Mouse (Mus musculus): ENCODE measurements at regions not wholly inside any gene's neighbourhood (a gene's known extent, or its start where the extent isn't known, plus 50 kb on each side); places are given as distances from the start of the nearest gene placed in this dataset.

DNA sequence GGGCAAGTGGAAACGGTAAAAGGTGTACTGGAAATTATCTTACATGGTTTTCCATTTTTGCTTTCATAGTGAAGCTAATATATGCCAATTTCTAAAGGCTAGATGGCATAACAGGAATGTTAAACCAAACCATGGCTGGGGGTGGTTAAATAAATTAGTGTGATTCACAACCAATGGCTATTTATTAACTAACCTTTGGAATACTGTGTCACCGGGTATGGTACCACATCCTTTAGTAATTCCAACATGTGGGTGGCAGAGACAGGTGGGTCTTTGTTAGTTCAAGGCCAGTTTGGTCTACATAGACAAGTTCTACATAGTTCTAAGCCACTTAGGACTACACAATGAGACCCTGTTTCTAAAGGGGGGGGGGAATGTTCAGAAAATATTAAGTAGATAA, 179.8 kb upstream of the Plxnc1 start:
- WGBS = 90% methylated on average over 2 of the region's 2 CpGs
- no peak for ATAC-seq
- no peak overlapping the region for H3K4me3 ChIP-seq (ENCODE audit: low read depth, low read length)
- H3K27me3 ChIP-seq (ENCODE audit: control insufficient read depth, insufficient read depth, low read depth, low read length) = no peaks in the 10 kb centered on the region
- H3K27ac ChIP-seq (ENCODE audit: low read length) = no peak overlapping the region
- H3K4me2 ChIP-seq (ENCODE audit: low read length) = no peak overlapping the region
- H3K4me1 ChIP-seq (ENCODE audit: control insufficient read depth, insufficient read depth, low read length) = no peaks in the 10 kb centered on the region
- H3K9me3 ChIP-seq (replicated peaks; ENCODE audit: control insufficient read depth, low read length, poor library complexity, severe bottlenecking) = no peaks in the 10 kb centered on the region
- no peak overlapping the region for H3K9ac ChIP-seq (ENCODE audit: low read depth, low read length)
- H3K36me3 ChIP-seq (ENCODE audit: control insufficient read depth, insufficient read depth, low read length) = no peaks in the 10 kb centered on the region

DNA sequence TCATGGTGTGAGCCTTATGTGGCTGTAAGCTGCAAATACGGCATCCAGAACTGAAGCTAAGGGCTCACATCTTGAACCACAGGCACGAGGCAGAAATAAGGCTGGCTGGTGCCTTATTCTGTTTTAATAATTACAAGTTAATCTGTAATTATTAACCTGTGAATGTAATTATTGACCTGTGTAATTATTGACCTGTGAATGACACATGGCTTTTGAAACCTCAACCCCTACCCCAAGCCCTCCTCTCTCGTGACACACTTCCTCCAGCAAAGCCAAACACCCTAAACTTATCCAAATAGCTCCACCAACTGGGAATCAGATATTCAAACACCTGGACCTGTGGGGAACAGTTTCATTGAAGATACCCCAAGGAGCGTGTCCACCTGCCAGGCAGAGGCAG, 175.4 kb upstream of the Plxnc1 start:
- 82% methylated on average over 4 of the region's 4 CpGs for WGBS
- Histone ChIP-seq H3K4me3 (ENCODE audit: low read depth, low read length) (no peak overlapping the region), H3K36me3 (ENCODE audit: control insufficient read depth, insufficient read depth, low read length) (no peaks in the 10 kb centered on the region), H3K9me3 (replicated peaks; ENCODE audit: control insufficient read depth, low read length, poor library complexity, severe bottlenecking) (no peaks in the 10 kb centered on the region), H3K9ac (ENCODE audit: low read depth, low read length) (no peak overlapping the region), H3K4me2 (ENCODE audit: low read length) (no peak overlapping the region), H3K27ac (ENCODE audit: low read length) (no peak overlapping the region), H3K4me1 (ENCODE audit: control insufficient read depth, insufficient read depth, low read length) (no peaks in the 10 kb centered on the region), H3K27me3 (ENCODE audit: control insufficient read depth, insufficient read depth, low read depth, low read length) (no peaks in the 10 kb centered on the region)
- ATAC-seq = no peak

DNA sequence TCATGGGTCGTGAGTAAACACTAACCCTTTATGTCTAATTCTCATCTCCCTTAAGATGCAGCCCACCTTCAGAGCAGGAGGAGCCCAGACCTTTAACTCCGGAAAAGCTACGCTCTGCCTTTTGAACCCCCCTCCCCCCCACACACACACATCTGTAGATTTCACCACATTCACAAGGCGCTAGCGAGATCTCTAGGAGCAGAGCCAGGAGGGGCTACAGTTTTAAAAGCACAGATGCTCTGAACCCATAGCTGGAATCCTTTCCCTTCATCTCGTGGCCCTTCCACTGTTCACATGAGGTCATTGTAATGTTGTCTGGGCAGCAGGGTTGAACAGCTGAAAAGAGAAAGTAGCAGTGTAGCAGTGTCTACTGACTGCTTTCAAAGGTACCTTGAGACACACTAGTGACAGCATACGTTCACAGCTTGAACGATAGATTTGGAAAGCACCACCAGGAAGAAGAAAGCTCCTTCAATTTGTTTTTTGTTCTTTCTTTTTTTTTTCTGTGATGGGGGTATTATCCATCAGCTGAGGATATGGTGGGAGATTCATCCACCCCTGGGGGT, 174.2 kb upstream of the Plxnc1 start:
- WGBS = 58% methylated on average over 8 of the region's 8 CpGs
- Histone ChIP-seq H3K9me3 (replicated peaks; ENCODE audit: control insufficient read depth, low read length, poor library complexity, severe bottlenecking) (no peaks in the 10 kb centered on the region), H3K27me3 (ENCODE audit: control insufficient read depth, insufficient read depth, low read depth, low read length) (no peaks in the 10 kb centered on the region), H3K9ac (ENCODE audit: low read depth, low read length) (no peak overlapping the region), H3K4me2 (ENCODE audit: low read length) (no peak overlapping the region), H3K36me3 (ENCODE audit: control insufficient read depth, insufficient read depth, low read length) (no peaks in the 10 kb centered on the region), H3K27ac (ENCODE audit: low read length) (no peak overlapping the region), H3K4me1 (ENCODE audit: control insufficient read depth, insufficient read depth, low read length) (no peaks in the 10 kb centered on the region), H3K4me3 (ENCODE audit: low read depth, low read length) (no peak overlapping the region)
- ATAC-seq = no peak

DNA sequence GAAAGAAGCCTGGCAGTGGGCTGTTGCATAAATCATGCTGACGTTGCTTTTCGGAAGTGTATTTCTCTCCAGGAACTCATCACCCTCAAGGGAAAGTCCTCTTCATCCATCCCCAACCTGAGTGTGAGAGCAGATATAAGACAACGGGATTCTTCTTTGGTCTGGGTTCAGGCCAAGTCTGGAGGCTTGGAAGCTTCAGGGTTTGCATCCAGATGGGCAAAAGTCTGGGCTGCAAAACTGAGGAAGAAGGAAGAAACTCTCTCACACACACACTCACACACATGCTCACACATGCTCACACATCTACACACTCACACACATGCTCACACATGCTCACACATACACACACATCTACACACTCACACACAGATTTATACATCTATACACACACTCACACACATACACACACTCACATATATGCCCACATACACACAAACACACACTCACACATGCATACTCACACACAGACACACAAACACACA, 173.1 kb upstream of the Plxnc1 start:
- Histone ChIP-seq H3K36me3 (ENCODE audit: control insufficient read depth, insufficient read depth, low read length) (no peaks in the 10 kb centered on the region), H3K9ac (ENCODE audit: low read depth, low read length) (no peak overlapping the region), H3K27me3 (ENCODE audit: control insufficient read depth, insufficient read depth, low read depth, low read length) (no peaks in the 10 kb centered on the region), H3K4me2 (ENCODE audit: low read length) (no peak overlapping the region), H3K27ac (ENCODE audit: low read length) (no peak overlapping the region), H3K4me3 (ENCODE audit: low read depth, low read length) (no peak overlapping the region), H3K4me1 (ENCODE audit: control insufficient read depth, insufficient read depth, low read length) (no peaks in the 10 kb centered on the region), H3K9me3 (replicated peaks; ENCODE audit: control insufficient read depth, low read length, poor library complexity, severe bottlenecking) (no peaks in the 10 kb centered on the region)
- no peak for ATAC-seq
- 67% methylated on average over 3 of the region's 3 CpGs for WGBS

DNA sequence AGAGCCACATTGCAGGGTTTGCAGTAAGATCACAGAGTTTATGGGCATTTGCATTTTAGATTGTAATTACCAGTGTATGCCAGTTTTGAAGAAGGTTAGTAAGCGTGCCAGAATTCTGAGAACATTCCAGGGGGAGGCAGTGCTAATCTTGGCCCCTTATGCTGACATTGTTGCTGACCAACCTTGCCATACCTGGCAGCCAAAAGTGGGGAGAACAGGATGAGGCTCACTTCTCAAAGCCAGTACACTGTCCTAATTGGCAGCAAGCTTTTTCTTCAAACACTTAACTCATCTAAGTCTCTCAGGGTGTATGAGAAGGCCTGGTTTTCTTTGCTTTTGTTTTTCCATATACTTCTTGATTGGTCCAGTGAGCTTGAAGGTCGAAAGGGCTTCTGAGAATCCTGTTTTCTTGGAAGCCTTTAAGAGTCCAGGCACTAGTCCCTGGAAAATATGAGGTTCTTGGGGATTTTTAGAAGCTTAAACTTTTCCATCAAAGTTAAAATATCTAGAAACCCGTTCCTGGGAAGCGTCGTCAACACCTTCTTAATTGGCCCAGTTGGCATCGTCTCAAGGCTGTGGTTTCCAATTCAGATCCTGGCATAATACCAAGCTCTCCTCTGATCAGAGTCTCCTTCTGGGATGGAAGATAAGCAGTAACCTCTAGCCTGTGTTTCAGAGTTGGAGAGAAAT, 172.6 kb upstream of the Plxnc1 start:
- no peak overlapping the region for H3K4me2 ChIP-seq (ENCODE audit: low read length)
- H3K9ac ChIP-seq (ENCODE audit: low read depth, low read length) = no peak overlapping the region
- 68% methylated on average over 6 of the region's 6 CpGs for WGBS
- H3K9me3 ChIP-seq (replicated peaks; ENCODE audit: control insufficient read depth, low read length, poor library complexity, severe bottlenecking) = no peaks in the 10 kb centered on the region
- H3K27ac ChIP-seq (ENCODE audit: low read length) = no peak overlapping the region
- ATAC-seq = no peak
- no peaks in the 10 kb centered on the region for H3K27me3 ChIP-seq (ENCODE audit: control insufficient read depth, insufficient read depth, low read depth, low read length)
- H3K4me3 ChIP-seq (ENCODE audit: low read depth, low read length) = no peak overlapping the region
- no peaks in the 10 kb centered on the region for H3K4me1 ChIP-seq (ENCODE audit: control insufficient read depth, insufficient read depth, low read length)
- H3K36me3 ChIP-seq (ENCODE audit: control insufficient read depth, insufficient read depth, low read length) = no peaks in the 10 kb centered on the region

DNA sequence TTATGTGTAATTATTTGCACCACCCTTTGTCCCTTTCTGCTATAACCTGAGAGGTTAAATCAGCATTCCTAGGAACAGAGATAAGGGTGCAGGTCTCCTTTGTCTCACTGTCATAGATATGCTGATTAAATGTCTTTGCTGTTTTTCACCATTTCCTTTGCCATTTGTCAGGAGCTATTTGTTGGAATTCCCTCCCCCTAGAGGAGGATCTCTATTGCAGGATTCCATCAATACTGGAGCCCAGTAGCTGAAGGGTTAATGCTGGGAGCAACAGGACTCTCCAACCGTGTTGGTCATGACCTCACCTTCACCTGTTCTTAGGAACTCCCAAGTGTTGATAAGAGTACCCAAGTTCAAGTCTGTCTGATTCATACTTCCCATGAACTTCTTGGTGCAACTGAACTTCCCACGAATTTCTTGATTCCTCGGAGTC, 172.0 kb upstream of the Plxnc1 start:
- H3K4me2 ChIP-seq (ENCODE audit: low read length) = no peak overlapping the region
- no peak overlapping the region for H3K4me3 ChIP-seq (ENCODE audit: low read depth, low read length)
- no peaks in the 10 kb centered on the region for H3K27me3 ChIP-seq (ENCODE audit: control insufficient read depth, insufficient read depth, low read depth, low read length)
- no peak overlapping the region for H3K9ac ChIP-seq (ENCODE audit: low read depth, low read length)
- H3K27ac ChIP-seq (ENCODE audit: low read length) = no peak overlapping the region
- ATAC-seq = no peak
- H3K4me1 ChIP-seq (ENCODE audit: control insufficient read depth, insufficient read depth, low read length) = no peaks in the 10 kb centered on the region
- no peaks in the 10 kb centered on the region for H3K9me3 ChIP-seq (replicated peaks; ENCODE audit: control insufficient read depth, low read length, poor library complexity, severe bottlenecking)
- H3K36me3 ChIP-seq (ENCODE audit: control insufficient read depth, insufficient read depth, low read length) = no peaks in the 10 kb centered on the region
- 65% methylated on average over 3 of the region's 3 CpGs for WGBS

DNA sequence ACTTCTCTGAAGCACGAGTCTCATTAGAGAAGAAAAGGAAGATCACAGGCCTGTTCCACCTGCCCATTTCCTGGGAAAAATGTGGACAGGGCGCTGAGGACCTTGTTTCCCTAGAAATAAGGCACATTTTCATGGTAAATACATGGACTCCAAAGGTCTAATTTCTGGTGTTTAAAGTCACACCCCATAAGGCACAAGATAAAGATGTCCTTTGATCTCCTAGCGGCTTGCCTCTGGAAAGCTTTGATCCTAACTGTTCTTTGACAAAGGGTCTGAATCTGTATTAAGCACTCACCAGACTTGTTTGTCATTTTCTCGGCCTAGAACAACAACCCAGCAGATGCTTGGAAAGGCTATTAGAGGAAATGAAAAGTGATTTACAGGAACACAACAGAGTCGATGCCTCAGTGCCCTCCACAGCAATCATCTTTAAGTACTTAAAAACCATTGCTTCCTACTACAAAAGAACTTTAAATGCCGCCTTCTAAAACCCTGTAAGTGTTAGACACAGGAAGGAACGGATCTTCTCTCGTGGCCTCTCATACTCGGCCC, 168.3 kb upstream of the Plxnc1 start:
- Histone ChIP-seq H3K27me3 (ENCODE audit: control insufficient read depth, insufficient read depth, low read depth, low read length) (no peaks in the 10 kb centered on the region), H3K4me3 (ENCODE audit: low read depth, low read length) (no peak overlapping the region), H3K9ac (ENCODE audit: low read depth, low read length) (no peak overlapping the region), H3K4me1 (ENCODE audit: control insufficient read depth, insufficient read depth, low read length) (no peaks in the 10 kb centered on the region), H3K9me3 (replicated peaks; ENCODE audit: control insufficient read depth, low read length, poor library complexity, severe bottlenecking) (no peaks in the 10 kb centered on the region), H3K27ac (ENCODE audit: low read length) (no peak overlapping the region), H3K4me2 (ENCODE audit: low read length) (no peak overlapping the region), H3K36me3 (ENCODE audit: control insufficient read depth, insufficient read depth, low read length) (no peaks in the 10 kb centered on the region)
- ATAC-seq = no peak
- WGBS = 28% methylated on average over 9 of the region's 9 CpGs

DNA sequence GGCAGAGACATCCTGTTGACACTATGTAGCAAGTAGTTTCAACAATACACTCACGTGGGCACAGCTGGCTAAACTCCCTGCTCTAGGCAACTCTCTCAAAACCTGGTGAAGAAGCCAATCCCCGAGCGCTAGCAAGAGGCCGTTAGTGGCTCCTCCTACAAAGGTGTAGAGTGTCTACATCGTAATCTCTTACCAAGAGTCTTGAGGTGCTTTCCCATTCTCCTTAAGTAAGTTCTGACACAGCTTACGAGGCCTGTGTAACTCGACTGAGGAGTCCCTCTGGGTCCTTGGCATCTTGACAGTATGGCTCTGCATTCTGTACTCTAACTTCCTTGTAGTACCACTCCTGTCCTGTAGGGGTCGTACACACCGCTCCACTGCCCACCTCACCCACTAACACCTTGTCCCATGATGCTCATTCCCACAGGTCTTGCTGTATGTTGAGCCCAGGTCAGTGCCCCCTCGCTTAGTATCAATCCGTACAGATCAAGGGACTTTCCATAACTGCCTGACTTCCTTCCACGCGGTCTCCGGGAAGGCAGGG, 167.7 kb upstream of the Plxnc1 start:
- no peaks in the 10 kb centered on the region for H3K4me1 ChIP-seq (ENCODE audit: control insufficient read depth, insufficient read depth, low read length)
- 69% methylated on average over 14 of the region's 14 CpGs for WGBS
- no peaks in the 10 kb centered on the region for H3K9me3 ChIP-seq (replicated peaks; ENCODE audit: control insufficient read depth, low read length, poor library complexity, severe bottlenecking)
- H3K36me3 ChIP-seq (ENCODE audit: control insufficient read depth, insufficient read depth, low read length) = no peaks in the 10 kb centered on the region
- no peak overlapping the region for H3K9ac ChIP-seq (ENCODE audit: low read depth, low read length)
- no peaks in the 10 kb centered on the region for H3K27me3 ChIP-seq (ENCODE audit: control insufficient read depth, insufficient read depth, low read depth, low read length)
- H3K4me2 ChIP-seq (ENCODE audit: low read length) = no peak overlapping the region
- no peak overlapping the region for H3K27ac ChIP-seq (ENCODE audit: low read length)
- ATAC-seq = no peak
- H3K4me3 ChIP-seq (ENCODE audit: low read depth, low read length) = no peak overlapping the region

DNA sequence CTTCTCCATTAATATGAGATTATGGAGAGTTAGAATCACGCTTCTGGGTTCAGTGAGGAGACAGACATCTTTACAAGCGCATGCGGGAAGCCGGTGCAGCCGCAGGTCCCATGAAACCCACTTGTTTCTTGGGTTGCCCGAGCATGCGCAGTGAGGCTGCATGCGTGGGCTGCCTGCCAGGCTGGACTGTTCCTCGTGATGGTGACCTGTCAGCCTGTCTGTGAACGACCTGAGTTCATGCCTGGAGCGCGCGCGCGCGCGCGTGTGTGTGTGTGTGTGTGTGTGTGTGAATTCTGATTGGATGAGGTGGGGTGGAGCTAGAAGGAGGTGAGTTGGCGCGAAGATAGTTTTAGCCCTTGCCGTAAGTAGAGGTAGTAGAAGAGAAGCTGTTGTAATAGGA, 166.2 kb upstream of the Plxnc1 start:
- WGBS = 90% methylated on average over 21 of the region's 21 CpGs
- no peaks in the 10 kb centered on the region for H3K27me3 ChIP-seq (ENCODE audit: control insufficient read depth, insufficient read depth, low read depth, low read length)
- H3K36me3 ChIP-seq (ENCODE audit: control insufficient read depth, insufficient read depth, low read length) = no peaks in the 10 kb centered on the region
- no peak overlapping the region for H3K27ac ChIP-seq (ENCODE audit: low read length)
- H3K4me3 ChIP-seq (ENCODE audit: low read depth, low read length) = no peak overlapping the region
- H3K4me2 ChIP-seq (ENCODE audit: low read length) = no peak overlapping the region
- no peaks in the 10 kb centered on the region; the same call in 1 of the 2 replicates for H3K4me1 ChIP-seq (ENCODE audit: control insufficient read depth, insufficient read depth, low read length)
- no peaks in the 10 kb centered on the region for H3K9me3 ChIP-seq (replicated peaks; ENCODE audit: control insufficient read depth, low read length, poor library complexity, severe bottlenecking)
- no peak for ATAC-seq
- no peak overlapping the region for H3K9ac ChIP-seq (ENCODE audit: low read depth, low read length)

Measured in midbrain, embryonic 16.5 days (tissue).